Mouse (Mus musculus) cerebellum, adult 18-20 months (tissue): Measurements from ENCODE around the gene Mbnl1.
"Not testable (repeated sequence)": the region's sequence is repeated elsewhere in the genome, so short reads cannot be mapped to it uniquely, and the experiment has no call there.

Experiments
- DNase-seq, 2 experiments: peaks; one replicate each; pipeline ENCODE4 v3.0.0; 2021

Gene Mbnl1

DNA sequence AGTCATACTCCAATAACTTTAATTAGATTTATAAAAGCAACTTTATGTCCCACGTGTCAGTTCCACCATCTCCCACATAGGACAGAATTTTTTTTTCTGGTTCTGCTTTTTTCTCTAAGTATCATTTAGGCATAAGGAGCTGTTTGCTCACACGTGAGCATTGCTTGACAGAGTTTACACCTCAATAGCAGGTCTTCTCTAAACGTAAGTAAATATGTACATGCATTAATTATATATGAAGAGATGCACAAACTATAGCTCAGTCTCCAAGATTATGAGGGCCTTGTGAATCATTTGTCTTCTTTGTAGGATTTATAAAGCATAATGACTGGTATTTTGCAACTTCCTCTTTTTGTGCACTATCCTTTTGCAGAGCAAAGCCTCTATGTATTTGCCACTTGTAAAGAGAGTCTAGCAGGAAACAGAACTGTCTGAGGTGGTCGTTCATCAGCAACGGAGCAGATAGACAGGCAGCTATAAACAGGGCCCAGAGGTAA, at the start of gene Mbnl1:
Gene Mbnl1, plus strand, starts transcription at position 150 of the 497 bp plus-strand sequence.
- DNase-seq, result no peak

DNA sequence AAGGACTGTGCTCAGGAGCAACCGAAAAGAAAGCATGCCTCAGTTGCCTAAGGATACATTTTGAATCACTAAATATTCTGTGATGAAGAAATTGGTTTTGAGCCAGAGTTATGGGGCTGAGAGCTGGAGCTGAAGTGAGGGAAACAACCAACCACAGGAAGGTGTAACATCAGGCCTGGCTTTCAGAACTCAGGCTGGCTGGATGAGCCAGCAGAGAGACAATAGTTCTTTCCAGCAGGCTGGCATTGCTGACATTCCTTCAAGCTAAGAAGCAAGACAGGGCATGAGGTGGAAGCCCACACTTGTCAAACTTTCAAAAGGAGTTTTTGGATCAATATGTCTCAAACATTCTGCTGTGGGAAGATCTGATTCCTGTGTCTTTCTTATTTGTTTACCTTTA, 48.5 kb upstream of the Mbnl1 start:
- no peak for DNase-seq

DNA sequence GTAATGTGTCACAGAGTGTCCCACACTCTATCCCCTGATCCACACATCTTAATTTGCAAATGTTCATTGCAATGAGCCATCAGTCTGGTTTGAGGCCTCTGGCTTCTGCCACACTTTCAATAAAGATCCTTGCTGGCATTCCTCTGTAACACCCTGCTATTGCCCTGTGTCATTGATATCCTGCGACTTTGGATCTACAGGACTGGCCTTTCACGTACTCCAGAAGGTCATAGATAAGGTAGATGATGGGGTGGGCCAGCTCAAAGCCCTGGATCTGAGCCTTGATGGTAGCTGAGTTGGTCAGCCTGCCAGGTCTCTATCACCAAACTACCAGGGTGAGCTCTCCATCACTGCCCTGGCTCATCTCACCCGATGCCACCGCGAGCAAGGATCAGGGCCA, 43.6 kb upstream of the Mbnl1 start:
- DNase-seq, result no peak

GRCm38 (mm10) chr3:60437254-60437653, 35.4 kb upstream of the Mbnl1 start:
- DNase-seq, result no peak

DNA sequence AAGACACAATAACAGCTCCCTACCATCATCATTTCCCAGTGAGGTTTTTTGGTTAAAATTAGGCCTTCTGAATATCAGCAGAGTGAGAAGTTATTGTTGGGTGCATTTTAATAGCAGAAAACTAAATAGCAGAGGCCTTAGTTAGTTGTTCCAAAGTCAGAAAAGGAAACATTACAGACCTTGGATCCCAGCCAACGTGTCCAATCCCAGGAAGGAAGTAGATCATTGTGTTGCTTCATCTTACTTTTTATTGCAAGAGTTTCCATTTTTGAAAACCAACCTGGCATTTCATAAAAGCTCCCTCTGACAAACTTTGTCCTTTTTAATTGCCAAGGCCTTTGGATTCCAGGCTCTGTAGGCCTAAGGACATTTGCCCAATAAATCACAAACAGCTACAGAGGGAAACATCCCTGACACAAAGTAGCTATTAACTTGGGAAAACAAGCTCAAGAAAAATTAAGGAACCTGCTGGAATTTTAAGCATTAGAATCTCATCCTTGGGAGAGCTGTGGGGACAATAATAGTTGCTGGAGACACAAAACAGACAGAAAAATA, 34.9 kb upstream of the Mbnl1 start:
- no peak for DNase-seq

- no peak for DNase-seq
Observed at GRCm38 (mm10) chr3:60438715-60439114, 33.9 kb upstream of the Mbnl1 start.

GRCm38 (mm10) chr3:60461828-60462521, 10.7 kb upstream of the Mbnl1 start:
- no peak for DNase-seq

- DNase-seq, result not testable (repeated sequence)
Observed at GRCm38 (mm10) chr3:60468667-60469066, 4.0 kb upstream of the Mbnl1 start.

GRCm38 (mm10) chr3:60469170-60469805, 3.3 kb upstream of the Mbnl1 start:
- not testable (repeated sequence) for DNase-seq

DNA sequence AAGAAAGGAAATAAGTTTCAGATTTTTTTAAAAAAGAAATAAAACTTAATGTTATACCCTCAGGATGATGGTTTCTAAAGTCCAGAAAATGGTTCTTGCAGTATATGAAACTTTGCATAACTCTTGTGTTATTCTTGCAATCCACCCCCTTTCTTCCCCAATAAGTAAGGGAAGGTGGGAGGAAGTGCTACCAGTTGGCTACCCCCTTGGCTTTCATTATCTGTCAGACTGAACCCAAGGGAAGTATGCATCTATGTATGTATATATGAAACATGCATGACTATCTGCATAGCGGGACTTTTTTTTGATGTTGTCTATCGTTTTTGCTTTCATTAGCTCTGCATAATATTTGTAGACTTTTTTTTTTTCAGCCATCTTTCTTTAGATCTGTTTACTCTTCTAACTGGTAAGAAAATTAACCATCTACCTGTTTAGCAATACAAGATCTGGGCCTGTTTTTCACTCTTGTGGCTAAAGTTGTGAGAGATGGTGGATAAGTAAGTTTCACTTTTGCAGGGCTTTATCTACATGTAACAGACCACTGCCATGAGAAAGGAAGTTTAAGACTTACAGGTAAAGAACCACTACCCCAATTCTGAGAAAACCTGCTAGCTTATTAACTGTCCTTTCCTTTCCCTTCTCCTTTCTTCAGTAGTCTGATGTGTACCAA, 484 bp upstream of the Mbnl1 start:
- no peak for DNase-seq

GRCm38 (mm10) chr3:60473861-60474653, 1.4 kb downstream of the Mbnl1 start:
- DNase-seq, result no peak

DNA sequence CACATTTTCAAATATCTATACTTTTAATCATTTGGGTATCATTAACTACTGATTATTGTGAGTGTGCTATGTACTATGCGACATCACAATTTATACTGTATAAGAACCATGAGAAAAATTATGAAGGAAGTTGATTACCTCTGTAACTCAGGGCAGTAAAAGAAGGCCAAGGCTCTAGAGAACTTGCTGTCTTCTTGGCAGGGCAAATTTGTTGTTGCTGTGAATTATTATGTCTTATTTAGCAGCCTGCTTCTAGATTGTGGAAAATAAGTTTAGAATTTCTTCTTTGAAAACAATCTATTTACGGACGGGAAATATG, 2.0 kb downstream of the Mbnl1 start:
- no peak for DNase-seq

DNA sequence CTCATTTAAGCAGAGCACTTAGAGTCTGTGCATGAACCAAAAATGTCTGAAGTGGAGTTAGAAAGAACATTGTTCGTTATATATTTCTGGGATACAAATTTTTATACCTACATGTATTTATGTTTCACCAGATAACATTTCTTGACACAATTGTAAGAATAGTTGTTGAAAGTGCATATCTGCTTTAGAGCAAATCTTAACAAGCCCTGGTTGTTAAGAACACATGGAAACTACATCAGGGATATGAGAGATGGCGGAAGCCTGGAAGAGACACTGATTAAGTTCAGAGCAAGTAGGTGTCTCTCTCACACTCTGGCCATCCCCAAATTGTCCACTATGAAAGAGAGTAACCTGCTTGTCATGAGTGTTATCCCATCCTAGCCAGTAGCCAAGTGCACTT, 2.4 kb downstream of the Mbnl1 start:
- no peak for DNase-seq

- no peak for DNase-seq
Observed at GRCm38 (mm10) chr3:60476751-60477255, 4.2 kb downstream of the Mbnl1 start.

DNA sequence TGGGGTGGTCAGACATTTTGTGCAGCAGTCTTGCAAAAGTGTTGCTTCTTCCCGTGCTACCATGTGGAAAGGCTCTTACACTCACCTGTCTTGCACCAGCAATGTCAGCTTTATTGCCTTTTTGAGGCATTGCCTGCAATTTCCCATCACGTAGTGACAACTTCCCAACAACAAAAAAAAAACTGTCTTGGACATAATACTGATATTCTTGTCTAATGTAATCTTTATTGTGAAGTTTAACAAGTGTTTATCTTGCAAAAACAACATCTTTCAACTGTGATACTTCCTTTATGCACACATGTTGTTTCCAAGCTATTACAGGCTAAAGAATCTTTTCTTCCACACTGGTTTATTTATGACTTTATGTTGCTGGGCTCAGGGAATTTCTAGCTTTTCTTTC, 5.8 kb downstream of the Mbnl1 start:
- no peak for DNase-seq

GRCm38 (mm10) chr3:60480716-60481115, 8.1 kb downstream of the Mbnl1 start:
- DNase-seq, result no peak

DNA sequence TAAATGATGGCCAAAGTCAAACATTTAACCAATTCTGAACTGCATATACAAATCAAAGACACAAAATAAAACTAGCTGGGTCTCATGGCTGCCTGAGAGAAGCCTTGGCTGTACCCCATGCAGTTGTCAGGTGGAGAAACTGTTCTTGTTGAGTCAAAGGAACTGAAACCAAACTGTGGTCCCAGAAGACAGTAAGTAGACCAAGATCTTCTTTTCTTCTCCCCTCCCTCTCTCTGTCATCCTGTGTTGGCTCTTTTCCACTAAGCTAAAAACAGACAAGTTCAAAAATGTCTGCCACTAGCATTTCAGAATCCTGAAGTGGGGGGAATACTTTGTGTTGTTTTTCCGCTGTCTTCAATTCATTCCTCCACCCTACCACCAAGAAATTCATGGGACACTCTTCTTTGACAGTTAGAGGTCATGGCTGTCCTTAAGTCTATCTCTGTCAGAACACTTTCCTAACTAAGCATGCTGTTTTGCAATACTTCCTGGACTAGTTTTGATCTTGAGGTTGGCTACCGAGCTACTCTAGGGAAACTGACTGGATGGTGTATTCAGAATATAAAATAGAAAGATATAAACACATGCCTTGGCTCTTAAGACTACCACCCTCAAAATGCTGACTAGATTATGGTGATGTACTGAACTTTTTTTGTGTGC, 9.2 kb downstream of the Mbnl1 start:
- DNase-seq, result no peak

GRCm38 (mm10) chr3:60483305-60483704, 10.7 kb downstream of the Mbnl1 start:
- no peak for DNase-seq

DNA sequence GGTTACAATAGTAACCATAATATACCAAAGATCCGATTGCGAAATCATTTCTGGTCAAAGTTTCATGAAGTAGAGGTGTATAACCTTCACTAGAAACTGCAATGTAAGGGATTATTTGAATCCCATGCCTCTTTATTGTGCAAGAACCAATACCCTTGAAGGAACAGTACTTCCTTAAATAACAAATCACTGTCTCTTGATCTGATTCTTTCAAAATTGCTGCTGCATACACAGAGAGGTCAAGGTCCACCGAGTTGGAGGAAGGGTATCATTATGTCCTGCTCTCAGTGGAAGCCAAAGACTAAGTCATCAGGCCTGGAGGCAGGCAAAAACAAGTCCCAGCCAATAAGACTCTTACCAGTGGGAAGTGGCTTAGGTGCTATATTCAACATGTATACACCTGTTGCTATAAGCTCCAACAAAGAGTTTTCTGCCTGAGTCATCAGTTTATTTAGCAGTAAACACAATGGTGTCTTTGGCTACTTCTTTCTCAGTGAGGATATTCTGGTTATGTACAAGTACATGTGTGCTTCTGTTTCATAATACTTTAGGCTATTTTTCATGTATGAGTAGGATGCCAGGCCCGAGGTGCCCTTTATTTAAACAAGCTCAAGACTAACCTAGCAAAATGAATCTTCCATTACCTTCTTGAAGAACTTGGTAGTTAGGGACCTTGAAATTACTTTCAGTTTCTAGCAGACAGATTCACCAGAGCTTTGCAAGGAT, 13.5 kb downstream of the Mbnl1 start:
- no peak for DNase-seq

GRCm38 (mm10) chr3:60486713-60487170, 14.1 kb downstream of the Mbnl1 start:
- DNase-seq, result no peak

GRCm38 (mm10) chr3:60489509-60489908, 16.9 kb downstream of the Mbnl1 start:
- DNase-seq, result no peak
